Mouse (Mus musculus) lung, embryonic 16.5 days (tissue): ENCODE results near the gene Fam229b. TPM values are rescaled to one million over a fixed set of nuclear protein-coding genes. Genes with fewer than 3 reads are reported as not detected.

Experiments used
- ATAC-seq: fragments of 200-750 bp; cut with Nextera tagmentation; 2 replicates; pipeline ENCODE4 v1.8.0; 2017; ENCODE audit warnings: low read depth, mild to moderate bottlenecking, moderate library complexity
- H3K27ac ChIP-seq: fragments of 300-500 bp; sonication (generic); 2 replicates; pipeline ENCODE4 v1.5.1; 2014; ENCODE audit warnings: mild to moderate bottlenecking, control low read depth, low read length
- H3K27me3 ChIP-seq: fragments of 300-500 bp; sonication (generic); 2 replicates; pipeline ENCODE4 v1.6.1; 2014; ENCODE audit warnings: low read depth, low read length, mixed read lengths; ENCODE audit not compliant: control insufficient read depth, insufficient read depth
- H3K36me3 ChIP-seq: fragments of 300-500 bp; sonication (generic); 2 replicates; pipeline ENCODE4 v1.6.1; 2014; ENCODE audit warnings: low read length; ENCODE audit not compliant: control insufficient read depth, insufficient read depth
- H3K4me1 ChIP-seq: fragments of 300-500 bp; sonication (generic); replicated peaks from 2 replicates; pipeline ENCODE4 v1.6.1; 2014; ENCODE audit warnings: low read length, mixed read lengths; ENCODE audit not compliant: control insufficient read depth, insufficient read depth
- H3K4me2 ChIP-seq: fragments of 300-500 bp; sonication (generic); 2 replicates; pipeline ENCODE4 v1.6.1; 2014; ENCODE audit warnings: low read depth, low read length, control low read depth
- H3K4me3 ChIP-seq: fragments of 300-500 bp; sonication (generic); 2 replicates; pipeline ENCODE4 v1.5.1; 2014; ENCODE audit warnings: mild to moderate bottlenecking, low read length, control low read depth
- H3K9ac ChIP-seq: fragments of 300-500 bp; sonication (generic); 2 replicates; pipeline ENCODE4 v1.6.1; 2014; ENCODE audit warnings: low read length, control low read depth
- H3K9me3 ChIP-seq: fragments of 300-500 bp; sonication (generic); 2 replicates; pipeline ENCODE4 v1.6.1; 2016; ENCODE audit warnings: low read length; ENCODE audit not compliant: control insufficient read depth
- WGBS: fragments of 180-500 bp; shearing (Covaris S2); extraction: QIAGEN DNeasy Blood & Tissue Kit; methylation state at CpG from one replicate; pipeline ENCODE4 v1.1.7; 2014; 5-methylcytosine and 5-hydroxymethylcytosine counted together
- polyA plus RNA-seq: library from polyadenylated mRNA; unstranded; fragments of >200 nt; fragmentation: Nextera tagmentation; extraction: Ambion mirVana; gene quantifications from 2 replicates; pipeline ENCODE4 v1.2.1, GENCODE M21; 2015

Gene Fam229b
- polyA plus RNA-seq, 1 experiment from 2014 or later: 12.3 TPM

DNA sequence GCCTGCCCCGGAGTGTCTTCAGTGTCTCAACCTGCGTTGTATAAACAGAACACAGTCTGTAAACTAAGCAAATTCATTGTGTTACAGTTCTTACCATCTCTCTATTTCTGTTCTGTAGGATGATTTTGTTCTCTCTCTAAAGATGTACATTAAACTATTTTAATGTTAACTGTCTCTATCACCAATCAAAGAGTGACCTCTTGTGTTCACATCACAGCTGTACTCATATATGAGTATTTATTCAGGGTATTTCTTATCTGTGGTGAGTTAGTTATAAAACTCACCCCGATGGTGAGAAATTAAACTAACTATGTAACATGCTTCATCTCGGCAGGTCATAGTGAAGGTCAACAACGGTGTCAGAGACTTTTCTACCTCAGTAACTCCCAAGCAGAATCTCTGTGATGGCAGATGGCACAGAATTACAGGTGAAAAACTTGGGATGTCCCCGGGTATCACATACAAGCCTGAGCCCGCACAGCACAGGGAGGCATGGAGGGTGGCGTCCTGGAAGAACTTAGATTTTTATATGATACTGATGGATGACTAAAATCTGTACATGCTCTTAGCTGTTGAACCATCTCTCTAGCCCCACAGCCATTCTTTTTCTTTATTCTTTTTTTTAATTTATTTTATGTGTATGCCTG is 28.8 kb downstream of the Fam229b start:
- no peaks in the 10 kb centered on the region for H3K4me1 ChIP-seq
- H3K27ac ChIP-seq: no peak overlapping the region
- no peak overlapping the region for H3K4me3 ChIP-seq
- H3K9ac ChIP-seq: no peak overlapping the region
- H3K9me3 ChIP-seq: no peaks in the 10 kb centered on the region
- WGBS: 88% methylated on average over 8 of the region's 8 CpGs
- ATAC-seq: no peak
- H3K27me3 ChIP-seq: no peaks in the 10 kb centered on the region
- no peak overlapping the region for H3K4me2 ChIP-seq
- H3K36me3 ChIP-seq: peaks cover 21% of the 10 kb centered on the region

DNA sequence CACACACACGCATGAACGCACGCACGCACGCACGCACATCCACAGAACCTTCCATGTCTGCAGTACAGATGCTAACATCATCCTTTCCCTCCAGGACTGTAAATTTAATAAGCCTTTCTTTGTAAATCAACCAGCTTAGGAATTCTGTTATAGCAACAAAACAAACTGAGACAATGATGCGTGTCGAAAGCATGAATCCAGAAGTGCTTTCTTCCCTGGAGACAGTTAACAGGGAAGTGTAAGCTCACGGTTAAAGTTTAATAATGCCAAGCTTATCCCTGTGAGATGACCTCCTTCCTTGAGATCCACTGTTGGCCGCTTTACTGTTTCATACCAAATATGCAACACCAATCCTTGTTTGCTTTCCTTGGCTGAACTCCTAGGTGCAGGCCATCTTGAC is 35.0 kb downstream of the Fam229b start:
- Histone ChIP-seq H3K9ac (no peak overlapping the region), H3K9me3 (no peaks in the 10 kb centered on the region), H3K4me3 (no peak overlapping the region), H3K4me1 (no peaks in the 10 kb centered on the region), H3K36me3 (peaks cover 33% of the 10 kb centered on the region), H3K27ac (no peak overlapping the region), H3K4me2 (no peak overlapping the region), H3K27me3 (no peaks in the 10 kb centered on the region)
- ATAC-seq: no peak
- 96% methylated on average over 10 of the region's 10 CpGs for WGBS

DNA sequence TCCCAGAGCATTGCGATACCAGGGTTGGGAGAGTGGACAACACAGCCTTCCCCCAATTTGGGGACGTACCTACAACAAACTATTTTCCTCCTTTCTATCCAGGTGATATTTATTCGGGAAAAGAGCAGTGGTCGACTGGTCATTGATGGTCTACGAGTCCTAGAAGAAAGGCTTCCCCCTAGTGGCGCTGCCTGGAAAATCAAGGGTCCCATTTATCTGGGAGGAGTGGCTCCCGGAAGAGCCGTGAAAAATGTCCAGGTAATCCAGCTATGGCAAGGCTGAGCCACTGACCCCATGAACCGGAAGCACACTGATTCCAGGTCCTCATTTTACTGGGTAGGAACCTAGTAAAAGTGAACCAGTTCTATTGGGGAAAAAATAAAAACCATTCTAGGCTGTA is 36.7 kb downstream of the Fam229b start:
- no peak for ATAC-seq
- Histone ChIP-seq H3K4me1 (no peaks in the 10 kb centered on the region), H3K27me3 (no peaks in the 10 kb centered on the region), H3K4me3 (no peak overlapping the region), H3K27ac (no peak overlapping the region), H3K36me3 (peaks cover 35% of the 10 kb centered on the region), H3K9me3 (no peaks in the 10 kb centered on the region), H3K4me2 (no peak overlapping the region), H3K9ac (no peak overlapping the region)
- 83% methylated on average over 9 of the region's 9 CpGs for WGBS

DNA sequence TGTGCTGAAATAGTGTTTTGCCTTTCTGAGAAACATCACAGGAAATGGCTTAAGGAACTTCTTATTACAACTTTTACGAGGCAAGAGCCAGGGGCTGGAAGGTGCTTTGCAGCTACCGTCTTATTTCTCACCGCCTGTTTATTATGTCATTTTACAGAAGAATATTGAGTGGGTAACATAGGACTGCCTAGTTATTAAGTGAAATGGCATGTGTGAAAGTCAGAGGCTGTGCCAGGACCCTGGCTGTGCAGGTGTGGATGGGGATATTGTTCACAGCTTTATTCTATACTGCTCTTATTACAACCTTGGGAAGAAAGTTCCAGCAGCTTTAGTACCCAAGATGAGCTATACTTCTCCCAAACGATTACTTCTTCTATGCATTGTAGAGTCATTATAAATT is 61.7 kb downstream of the Fam229b start:
- H3K4me1 ChIP-seq: no peaks in the 10 kb centered on the region
- H3K9ac ChIP-seq: no peak overlapping the region
- H3K9me3 ChIP-seq: no peaks in the 10 kb centered on the region
- H3K4me2 ChIP-seq: no peak overlapping the region
- no peaks in the 10 kb centered on the region for H3K27me3 ChIP-seq
- no peak overlapping the region for H3K4me3 ChIP-seq
- no peak overlapping the region for H3K27ac ChIP-seq
- no peak for ATAC-seq
- peaks cover 26% of the 10 kb centered on the region for H3K36me3 ChIP-seq
- WGBS: 78% methylated on average over 4 of the region's 4 CpGs

Other genes with a start within 250 kb of the Fam229b start
- 127 and 131 TPM in 2 replicates for gene Lama4, start 168.4 kb downstream of the Fam229b start, polyA plus RNA-seq
- gene Tube1, start 62 bp upstream of the Fam229b start, polyA plus RNA-seq: 18.4 and 20.6 TPM in 2 replicates
- 0.30 and 0.67 TPM in 2 replicates for gene Ccn6, start 29.9 kb upstream of the Fam229b start, polyA plus RNA-seq
- gene Fyn, start 234.9 kb upstream of the Fam229b start, polyA plus RNA-seq: 13.4 and 16.8 TPM in 2 replicates